Mouse (Mus musculus): Measurements from ENCODE around the gene Tsr1.

Tsr1 gene

GRCm38 (mm10) chr11:74896901-74897677, 782 bp upstream of the Tsr1 start, which contains the start of gene Sgsm2:
Gene Sgsm2 (minus strand): TSS chr11:74897060.
- DNase-seq (ENCODE audit: low spot score in 2 of 2) = peak; percentile 41 to 52

- no peak for DNase-seq (ENCODE audit: low spot score in 2 of 2)
Observed at GRCm38 (mm10) chr11:74898517-74898827, 601 bp downstream of the Tsr1 start.

GRCm38 (mm10) chr11:74901555-74901954, 3.7 kb downstream of the Tsr1 start:
- DNase-seq (ENCODE audit: low spot score in 2 of 2) = no peak

DNA sequence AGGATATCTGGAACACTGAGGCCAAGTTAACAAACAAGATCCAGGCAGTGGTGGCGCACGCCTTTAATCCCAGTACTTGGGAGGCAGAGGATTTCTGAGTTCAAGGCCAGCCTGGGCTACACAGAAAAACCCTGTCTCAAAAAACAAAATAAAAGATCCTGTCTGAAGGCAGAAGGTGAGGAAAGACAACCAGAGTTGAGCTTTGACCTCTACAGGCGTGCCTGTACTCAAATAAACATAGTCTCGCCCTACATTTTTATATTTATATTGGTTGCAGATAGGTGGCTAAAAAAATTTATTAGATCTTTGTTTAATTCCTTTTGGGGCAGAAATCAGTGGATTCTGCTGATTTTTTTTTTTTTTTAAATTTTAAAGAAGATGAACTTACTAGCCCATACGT, 4.5 kb downstream of the Tsr1 start:
- DNase-seq (ENCODE audit: low spot score in 2 of 2) = no peak

DNA sequence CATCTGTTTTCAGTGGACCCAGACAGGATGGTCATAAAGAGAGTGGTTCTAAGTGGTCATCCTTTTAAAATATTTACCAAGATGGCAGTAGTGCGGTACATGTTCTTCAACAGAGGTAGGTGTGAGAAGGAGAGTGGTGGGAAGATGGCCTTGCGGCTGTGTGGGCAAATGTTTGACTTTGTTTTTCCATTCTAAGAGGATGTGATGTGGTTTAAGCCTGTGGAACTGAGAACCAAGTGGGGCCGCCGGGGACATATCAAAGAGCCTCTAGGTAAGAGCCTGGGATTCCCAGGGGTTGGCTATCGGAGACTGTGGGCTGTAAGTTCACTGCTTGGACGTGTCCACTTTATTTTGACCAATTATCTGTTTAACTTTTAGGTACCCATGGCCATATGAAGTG, 10.0 kb downstream of the Tsr1 start:
- DNase-seq (ENCODE audit: low spot score in 2 of 2) = no peak

DNA sequence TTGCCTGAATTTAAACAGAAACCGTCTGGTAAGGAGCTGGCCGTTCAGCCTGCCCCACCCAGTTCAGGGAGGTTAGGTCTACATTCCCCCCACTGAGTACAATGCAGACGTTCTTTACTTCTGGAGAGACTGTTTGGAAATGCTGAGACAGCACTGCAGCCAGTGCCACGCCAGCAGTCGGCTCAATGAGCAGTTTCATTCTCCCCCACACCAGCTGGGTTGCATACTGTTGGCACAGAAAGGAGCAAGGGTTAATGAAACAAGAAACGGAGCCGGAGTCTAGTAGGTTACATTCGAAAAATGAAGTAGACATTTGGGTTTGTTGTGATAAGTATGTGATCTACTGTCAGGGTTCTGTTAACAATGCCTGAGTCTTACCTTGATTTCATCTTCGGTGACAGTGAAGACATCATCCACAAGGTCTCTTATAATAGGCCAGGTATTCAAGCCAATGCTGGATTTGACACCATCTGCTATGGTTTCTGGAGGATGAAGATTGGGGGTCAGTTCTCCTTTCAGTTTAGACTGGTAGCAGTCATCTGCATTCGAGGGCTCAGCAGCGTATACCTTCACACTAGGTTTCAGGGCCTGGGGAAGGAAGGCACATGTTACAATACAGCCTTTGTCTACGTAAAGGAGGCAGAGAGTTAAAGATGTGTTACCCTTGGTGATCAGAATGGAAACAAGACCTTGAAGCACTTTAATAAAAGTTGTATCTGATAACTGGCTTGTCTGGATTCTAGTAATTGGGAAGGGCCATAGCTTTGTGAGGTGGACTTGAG, 10.9 kb downstream of the Tsr1 start:
- no peak for DNase-seq (ENCODE audit: low spot score in 2 of 2)

GRCm38 (mm10) chr11:74909978-74910377, 12.1 kb downstream of the Tsr1 start:
- DNase-seq (ENCODE audit: low spot score in 2 of 2) = no peak

DNA sequence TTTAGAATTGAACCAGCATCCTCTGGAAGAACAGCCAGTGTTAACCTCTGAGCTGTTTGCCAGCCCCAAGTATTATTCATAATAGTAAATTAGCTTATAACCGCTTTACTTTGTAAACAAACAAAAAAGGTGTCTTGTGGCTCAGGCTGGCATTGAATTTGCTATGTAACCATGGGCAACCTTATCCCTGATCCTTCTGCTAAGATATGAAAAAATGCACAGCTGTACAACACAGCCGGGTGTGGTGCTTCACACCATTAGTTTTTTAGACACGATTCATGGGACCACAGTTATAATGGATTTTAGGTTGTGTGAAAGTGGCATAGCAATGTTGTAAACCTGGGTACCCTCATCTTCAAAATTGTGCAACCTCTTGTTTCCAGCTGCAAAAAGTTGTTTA, 14.6 kb downstream of the Tsr1 start:
- DNase-seq (ENCODE audit: low spot score in 2 of 2) = no peak

DNA sequence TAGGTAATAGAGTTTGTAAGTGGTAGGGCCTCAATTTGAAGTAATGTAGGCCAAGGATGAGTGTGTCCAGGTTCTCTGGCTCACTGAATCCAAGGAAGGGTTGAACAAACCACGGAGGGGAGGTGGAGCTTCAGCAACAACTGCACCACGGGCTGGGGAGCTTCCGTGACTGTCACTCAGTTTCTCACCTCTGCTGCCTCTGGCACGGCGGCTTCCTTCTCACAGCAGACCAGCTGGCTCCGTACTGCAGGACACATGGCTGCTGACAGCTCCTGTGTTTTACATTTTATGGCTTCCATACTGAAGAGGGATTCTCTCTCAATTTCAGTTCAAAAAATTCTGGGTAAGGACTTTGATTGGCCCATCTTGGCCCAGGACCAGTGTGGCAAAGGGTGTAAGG, 21.4 kb downstream of the Tsr1 start:
- no peak for DNase-seq (ENCODE audit: low spot score in 2 of 2)

GRCm38 (mm10) chr11:74924149-74924548, 26.3 kb downstream of the Tsr1 start:
- no peak for DNase-seq (ENCODE audit: low spot score in 2 of 2)

DNA sequence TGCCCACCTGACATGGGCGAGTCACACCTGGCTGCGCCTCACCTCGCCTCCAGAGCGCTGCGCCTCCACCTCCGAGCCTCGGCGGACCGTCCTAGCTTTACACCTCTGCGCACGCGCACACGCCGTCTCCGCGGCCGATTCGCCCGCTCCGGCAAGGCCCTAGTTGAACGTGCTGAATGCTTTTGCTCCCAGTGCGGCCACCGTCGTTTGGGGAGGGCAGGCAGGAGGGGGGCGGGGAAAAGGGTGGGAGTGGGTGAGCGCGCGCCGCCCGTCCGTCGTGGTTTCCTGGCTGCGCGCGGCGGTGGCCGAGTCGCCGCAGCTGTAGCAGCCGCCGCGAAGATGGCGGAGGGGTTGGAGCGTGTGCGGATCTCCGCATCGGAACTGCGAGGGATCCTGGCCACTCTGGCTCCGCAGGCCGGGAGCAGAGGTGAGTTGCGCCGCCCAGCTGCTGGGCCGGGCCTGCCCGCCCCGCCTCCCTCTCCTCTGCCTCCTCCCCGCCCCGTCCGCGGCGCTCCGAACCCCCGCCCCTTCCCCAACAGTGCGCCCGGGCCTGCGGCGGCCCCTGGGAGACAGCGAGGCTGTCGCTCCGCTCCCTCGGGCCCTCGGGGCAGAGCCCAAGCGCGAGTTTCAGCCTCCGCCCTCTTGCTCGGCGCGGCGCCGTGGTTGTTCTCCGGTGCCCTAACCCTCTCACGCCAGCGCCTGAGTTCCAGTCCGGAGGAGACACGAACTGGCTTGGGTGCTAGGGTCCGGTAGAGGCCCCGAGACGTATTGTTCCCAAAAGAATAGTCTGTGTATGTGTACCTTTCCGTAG, 27.9 kb downstream of the Tsr1 start, which contains the start of the genes Smg6 and Srr:
TSS of gene Smg6 (plus strand) at position 247 of the 811 bp plus-strand sequence.
TSS of gene Srr (minus strand) at position 372 of the 811 bp plus-strand sequence.
- DNase-seq (ENCODE audit: low spot score in 2 of 2) = peak; percentile 82 to 87

- no peak for DNase-seq (ENCODE audit: low spot score in 2 of 2)
Observed at GRCm38 (mm10) chr11:74926388-74927005, 28.6 kb downstream of the Tsr1 start.

DNA sequence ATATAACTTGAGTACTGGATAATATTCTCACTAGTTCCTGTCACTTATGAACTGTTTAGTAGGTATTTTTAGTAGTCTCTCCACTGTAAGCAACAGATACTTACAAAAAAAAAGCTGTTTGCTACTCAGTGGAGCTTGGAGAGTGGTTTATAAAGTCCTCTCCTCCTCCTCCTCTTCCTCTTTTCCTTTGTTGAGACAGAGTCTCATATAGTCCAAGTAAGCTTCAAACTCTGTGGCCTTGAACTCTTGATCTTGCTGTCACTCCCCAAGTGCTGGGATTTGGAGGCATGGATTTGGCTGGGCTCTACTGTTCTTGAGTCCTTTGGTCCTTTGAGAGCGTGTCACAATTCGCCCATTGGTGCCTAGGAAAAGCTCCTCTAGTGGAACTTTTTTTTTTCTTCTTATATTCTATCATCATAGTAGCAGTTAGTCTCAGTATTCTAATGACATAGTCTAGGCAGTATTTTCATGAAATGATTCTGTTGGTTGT, 29.4 kb downstream of the Tsr1 start:
- no peak for DNase-seq (ENCODE audit: low spot score in 2 of 2)

GRCm38 (mm10) chr11:74929111-74929510, 31.2 kb downstream of the Tsr1 start:
- DNase-seq (ENCODE audit: low spot score in 2 of 2) = no peak

DNA sequence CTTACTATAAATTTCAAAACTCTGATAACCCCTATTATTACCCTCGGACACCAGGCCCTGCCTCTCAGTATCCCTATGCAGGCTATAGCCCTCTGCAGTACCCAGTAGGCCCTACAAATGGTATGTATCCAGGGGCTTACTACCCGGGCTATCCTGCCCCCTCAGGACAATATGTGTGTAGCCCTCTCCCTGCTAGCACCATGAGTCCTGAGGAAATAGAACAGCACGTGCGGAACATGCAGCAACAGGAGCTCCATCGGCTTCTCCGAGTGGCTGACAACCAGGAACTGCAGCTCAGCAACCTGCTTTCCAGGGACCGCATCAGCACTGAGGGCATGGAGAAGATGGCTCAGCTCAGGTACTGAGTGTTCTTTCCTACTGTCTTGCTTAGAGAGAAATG, 32.5 kb downstream of the Tsr1 start:
- no peak for DNase-seq (ENCODE audit: low spot score in 2 of 2)

DNA sequence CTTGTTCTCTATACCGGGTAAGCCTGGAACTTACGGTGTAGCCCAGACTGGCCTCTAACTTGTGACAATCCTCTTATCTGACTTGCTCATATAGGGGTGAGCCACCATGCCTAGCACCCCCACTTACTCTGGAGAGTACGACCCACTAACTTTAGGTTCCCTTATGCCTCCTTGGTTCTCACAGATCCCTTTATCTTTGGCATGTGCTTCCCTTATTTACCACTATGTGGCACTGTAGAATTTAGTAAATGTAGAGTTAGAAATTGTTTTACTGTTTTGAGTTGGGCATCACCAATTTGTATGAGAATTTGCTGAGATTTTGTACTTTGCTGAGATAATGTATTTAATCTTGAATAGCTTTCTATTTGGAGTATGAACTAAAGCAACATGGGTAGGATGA, 48.5 kb downstream of the Tsr1 start:
- no peak for DNase-seq (ENCODE audit: low spot score in 2 of 2)

- no peak for DNase-seq (ENCODE audit: low spot score in 2 of 2)
Observed at GRCm38 (mm10) chr11:74954901-74955300, 57.0 kb downstream of the Tsr1 start.

- DNase-seq (ENCODE audit: low spot score in 2 of 2) = no peak
Observed at GRCm38 (mm10) chr11:74956006-74956405, 58.1 kb downstream of the Tsr1 start.

DNA sequence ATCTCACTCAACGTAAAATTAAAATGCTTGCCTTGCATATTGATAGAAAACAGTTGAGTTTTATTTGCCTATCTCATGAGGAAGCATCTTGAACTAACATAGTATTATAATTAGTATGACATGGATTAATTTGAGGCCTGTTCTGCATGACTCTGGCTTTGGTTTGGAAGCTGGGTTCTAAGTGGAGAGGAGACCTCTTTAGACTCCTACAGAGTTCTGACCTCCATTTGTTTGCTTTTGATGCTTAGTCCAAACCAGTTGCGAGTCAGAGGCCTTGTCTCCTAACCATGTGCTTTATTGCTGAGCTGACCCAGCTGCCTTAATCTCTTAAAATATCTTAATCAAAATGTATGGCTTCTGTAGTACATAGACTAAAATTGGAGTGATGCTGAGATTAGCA, 59.7 kb downstream of the Tsr1 start:
- no peak for DNase-seq (ENCODE audit: low spot score in 2 of 2)

Data from frontal cortex, postnatal 25 days (tissue).